Mouse (Mus musculus): ENCODE data around the gene Ikzf4.

DNA sequence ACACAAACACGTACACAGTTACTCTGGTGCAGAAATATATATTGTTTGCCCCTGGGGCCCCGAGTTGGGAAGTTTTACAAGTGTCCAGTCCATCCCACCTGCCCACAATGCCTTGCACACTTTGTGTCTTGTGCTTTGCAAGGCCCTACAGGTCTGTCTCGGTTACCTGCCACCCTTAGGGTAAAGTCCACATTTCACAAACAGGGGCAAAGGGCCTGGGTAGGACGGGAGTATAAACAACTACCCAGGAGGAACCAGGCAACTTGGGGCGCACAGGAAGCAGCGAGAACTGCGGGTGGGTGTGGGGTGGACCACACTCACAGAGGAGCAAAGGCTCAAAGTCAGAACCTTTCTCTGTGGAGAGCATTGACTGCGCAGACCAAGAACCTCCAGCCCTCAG lies 58.1 kb downstream of the Ikzf4 start:
- TF ChIP-seq CTCF (IDR thresholded peaks at IDR 0.05; ENCODE audit: control insufficient read depth, insufficient read depth, insufficient replicate concordance, low read depth, low read length) (no peak), POLR2A (IDR thresholded peaks at IDR 0.05; ENCODE audit: control insufficient read depth, low read depth, low read length) (no peak)

Measured in testis, adult 2 months (tissue).